Comparison of ENCODE assay signal across 12 mouse cellular contexts in the genomic region with DNA sequence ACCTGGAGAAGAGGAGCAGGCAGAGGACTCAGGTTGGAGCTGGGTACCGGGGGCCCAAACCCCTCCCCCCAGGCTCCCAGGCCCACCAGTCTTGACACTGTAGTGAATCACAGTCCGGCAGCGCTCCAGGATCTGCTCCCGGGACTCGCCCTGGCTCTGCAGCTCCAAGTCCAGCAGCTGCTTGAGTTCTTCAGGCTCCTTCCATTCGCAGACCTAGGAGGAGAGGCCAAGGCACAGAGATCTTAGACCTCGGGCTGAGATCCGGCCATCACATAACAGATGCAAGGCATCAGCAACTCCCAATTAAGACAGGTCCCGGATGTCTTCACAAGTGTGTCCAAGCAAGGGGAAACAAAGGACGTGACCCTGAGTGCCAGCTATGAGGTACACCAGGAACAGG. TPM values are rescaled to one million over a fixed set of nuclear protein-coding genes. Genes with fewer than 3 reads are reported as not detected.
DNase-seq lines count a peak whose midpoint lies in the region; ATAC-seq and TF ChIP-seq lines count a peak whose summit lies in the region.
"Had no signal": no experiment of that assay in that cellular context is flagged by ENCODE, and none has a peak within 500 bp of the region (broad histone marks: within the 10 kb centered on the region; RNA-seq: fewer than 3 reads in every experiment).

No protein-coding gene starts in this region.

- H3K9me3 ChIP-seq in liver, embryonic 13.5 days (replicated peaks) = no peaks in the 10 kb centered on the region
- no peaks in the 10 kb centered on the region for H3K9me3 ChIP-seq in kidney, postnatal 0 days (replicated peaks; ENCODE audit: low read length)
- H3K9me3 ChIP-seq: embryonic facial prominence, embryonic 15.5 days had no signal

- no peak for TF ChIP-seq CTCF in kidney, postnatal 0 days (IDR thresholded peaks at IDR 0.05; ENCODE audit: low read depth)

- H3K4me2 ChIP-seq in liver, embryonic 13.5 days = 0 out of 2 replicates have a peak overlapping the region, but pooled peaks have one; percentile 21
- peak overlapping the region; percentile 5; the same call in 1 of the 2 replicates for H3K4me2 ChIP-seq in kidney, postnatal 0 days (ENCODE audit: low read length)
- H3K4me2 ChIP-seq: embryonic facial prominence, embryonic 15.5 days had no signal

- H3K9ac ChIP-seq in liver, embryonic 13.5 days = 0 out of 2 replicates have a peak overlapping the region, but pooled peaks have one; percentile 38
- peak overlapping the region; percentile 50; the same call in 1 of the 2 replicates for H3K9ac ChIP-seq in kidney, postnatal 0 days (ENCODE audit: low read depth, low read length)
- H3K9ac ChIP-seq: embryonic facial prominence, embryonic 15.5 days had no signal

- peaks cover 35% of the 10 kb centered on the region for H3K4me1 ChIP-seq in liver, embryonic 13.5 days (replicated peaks)
- peaks cover 10% of the 10 kb centered on the region; the same call in 1 of the 2 replicates for H3K4me1 ChIP-seq in kidney, postnatal 0 days (replicated peaks; ENCODE audit: insufficient read depth, low read length)

- H3K27me3 ChIP-seq in liver, embryonic 13.5 days = no peaks in the 10 kb centered on the region
- H3K27me3 ChIP-seq in kidney, postnatal 0 days (ENCODE audit: insufficient read depth, low read length) = no peaks in the 10 kb centered on the region
- H3K27me3 ChIP-seq: embryonic facial prominence, embryonic 15.5 days had no signal

- WGBS in liver, embryonic 13.5 days (ENCODE audit: insufficient replicate concordance) = 74% methylated on average over 10 of the region's 10 CpGs
- WGBS in kidney, postnatal 0 days = 48% methylated on average over 10 of the region's 10 CpGs

- H3K4me3 ChIP-seq in liver, embryonic 13.5 days (replicated peaks) = no peak overlapping the region
- H3K4me3 ChIP-seq in kidney, postnatal 0 days (replicated peaks; ENCODE audit: low read depth, low read length) = no peak overlapping the region
- H3K4me3 ChIP-seq: embryonic facial prominence, embryonic 15.5 days had no signal

- no peak for ATAC-seq in liver, embryonic 13.5 days (ENCODE audit: low read depth)
- ATAC-seq in kidney, postnatal 0 days (replicated peaks; ENCODE audit: low FRiP score, low read depth) = no peak

- 0 out of 2 replicates have a peak, but pooled peaks cover 4% of the 10 kb centered on the region for H3K36me3 ChIP-seq in liver, embryonic 13.5 days
- 0 out of 2 replicates have a peak, but pooled peaks cover 7% of the 10 kb centered on the region for H3K36me3 ChIP-seq in kidney, postnatal 0 days (ENCODE audit: insufficient read depth, low read length)

- no peak for DNase-seq in liver, embryonic 13.5 days
- no peak for DNase-seq in liver
- peak; percentile 56 to 64 for DNase-seq in heart, adult 9 months (ENCODE audit: low spot score in 2 of 2)
- DNase-seq in kidney, postnatal 0 days (ENCODE audit: low spot score) = peak; percentile 59
- DNase-seq in lung, postnatal 14 days = peak; percentile 68
- DNase-seq in c-Kit-positive CD71-positive TER-119-positive erythroid progenitor cells, embryonic 14.5 days (ENCODE audit: low spot score) = no peak
- no peak for DNase-seq in spleen, postnatal 36 days (ENCODE audit: low spot score in 2 of 2)
- DNase-seq: cerebellum, adult 9-10 months; spleen, adult 18-20 months; thymus, postnatal 14 days had no signal

- H3K27ac ChIP-seq in liver, embryonic 13.5 days = no peak overlapping the region
- H3K27ac ChIP-seq in kidney, postnatal 0 days = 0 out of 2 replicates have a peak overlapping the region, but pooled peaks have one; percentile 36
- H3K27ac ChIP-seq: embryonic facial prominence, embryonic 15.5 days; macrophage had no signal

RNA-seq across cellular contexts. Expression of a gene that starts 15.0 kb away (rescaled TPM):
- 14.8 and 21.8 TPM in 2 replicates for polyA plus RNA-seq in liver, embryonic 13.5 days (2015; fragmentation: Nextera tagmentation; extraction: Ambion mirVana)
- 45.4 and 49.0 TPM in 2 replicates for polyA plus RNA-seq in kidney, postnatal 0 days (2015; fragmentation: Nextera tagmentation; extraction: Ambion mirVana)

RNA-seq across cellular contexts. Expression of a gene that starts 16.4 kb away (rescaled TPM):
- 20.8 and 22.0 TPM in 2 replicates for polyA plus RNA-seq in liver, embryonic 13.5 days (2015; fragmentation: Nextera tagmentation; extraction: Ambion mirVana)
- polyA plus RNA-seq in kidney, postnatal 0 days (2015; fragmentation: Nextera tagmentation; extraction: Ambion mirVana) = 142 TPM in 2 replicates

RNA-seq across cellular contexts. Expression of a gene that starts 37.8 kb away (rescaled TPM):
- polyA plus RNA-seq in liver, embryonic 13.5 days (2015; fragmentation: Nextera tagmentation; extraction: Ambion mirVana) = 31.0 and 31.3 TPM in 2 replicates
- polyA plus RNA-seq in kidney, postnatal 0 days (2015; fragmentation: Nextera tagmentation; extraction: Ambion mirVana) = 0.28 and 0.34 TPM in 2 replicates

RNA-seq across cellular contexts. Expression of a gene that starts 43.6 kb away (rescaled TPM):
- 5.5 and 6.5 TPM in 2 replicates for polyA plus RNA-seq in liver, embryonic 13.5 days (2015; fragmentation: Nextera tagmentation; extraction: Ambion mirVana)
- polyA plus RNA-seq in kidney, postnatal 0 days (2015; fragmentation: Nextera tagmentation; extraction: Ambion mirVana) = 0.69 and 1.2 TPM in 2 replicates

RNA-seq across cellular contexts. Expression of a gene that starts 43.9 kb away (rescaled TPM):
- polyA plus RNA-seq in liver, embryonic 13.5 days (2015; fragmentation: Nextera tagmentation; extraction: Ambion mirVana) = 1.1 and 1.2 TPM in 2 replicates
- 20.5 and 28.3 TPM in 2 replicates for polyA plus RNA-seq in kidney, postnatal 0 days (2015; fragmentation: Nextera tagmentation; extraction: Ambion mirVana)
- polyA plus RNA-seq: macrophage had no signal

Comparison
In these comparisons a context has a peak if more than half of its experiments do, and no peak if none do; other contexts are left out.
1. DNase-seq: peak in heart, adult 9 months (2 of 2), kidney, postnatal 0 days (single experiment) and lung, postnatal 14 days (single experiment); none in liver, embryonic 13.5 days (single experiment), liver (single experiment), c-Kit-positive CD71-positive TER-119-positive erythroid progenitor cells, embryonic 14.5 days (single experiment) and spleen, postnatal 36 days (0 of 2).
2. RNA of a gene that starts 37.8 kb away (polyA plus RNA-seq): 31.0 to 31.3 TPM in liver, embryonic 13.5 days; 0.28 to 0.34 TPM in kidney, postnatal 0 days; every median in the first group is over 10 times any median in the second.